Mouse (Mus musculus) liver, adult 2 months (tissue): ENCODE results near the gene Mybbp1a.

Experiments used
- CTCF ChIP-seq: fragments of 200-500 bp; IDR thresholded peaks from 2 replicates; pipeline ENCODE4 v1.5.1; 2011; ENCODE audit warnings: low read depth, low read length, control low read depth
- POLR2A ChIP-seq: fragments of 200-500 bp; IDR thresholded peaks from 2 replicates; pipeline ENCODE4 v1.6.1; 2011; ENCODE audit warnings: low read length, control low read depth; ENCODE audit not compliant: insufficient read depth; ENCODE audit errors: extremely low read depth

GRCm38 (mm10) chr11:72457995-72458496, 16.9 kb downstream of the Mybbp1a start:
- TF ChIP-seq CTCF, result no peak
- TF ChIP-seq POLR2A, result no peak
